Mouse (Mus musculus): ENCODE data around the gene Sptb. TPM values are rescaled to one million over a fixed set of nuclear protein-coding genes. Genes with fewer than 3 reads are reported as not detected.

Sptb gene
- total RNA-seq, 1 experiment from 2014 or later, result 0.76 TPM

DNA sequence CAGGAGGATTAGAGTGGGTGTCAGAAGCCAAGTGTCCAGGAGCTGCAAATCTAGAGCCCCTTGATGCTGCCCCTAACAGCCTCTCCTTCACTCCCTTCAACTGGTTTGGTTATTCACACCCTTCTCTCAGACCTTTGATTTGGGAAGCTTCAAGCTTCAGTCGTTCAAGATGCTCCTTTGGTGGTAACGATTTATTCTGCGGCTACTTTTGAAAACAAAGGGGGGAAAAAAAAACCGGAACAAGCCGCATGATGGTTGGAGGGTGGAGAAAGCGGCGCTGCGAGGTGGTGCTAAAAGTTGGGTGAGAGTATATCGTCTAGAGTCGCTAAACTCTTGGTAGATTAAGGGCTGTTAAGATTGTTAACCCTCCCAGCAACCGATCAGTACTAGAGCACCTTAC is 176.1 kb downstream of the Sptb start:
- ATAC-seq (replicated peaks; ENCODE audit: insufficient number of reproducible peaks, low FRiP score, low TSS enrichment, poor library complexity, severe bottlenecking), result peak; percentile 19; the same call in 1 of the 2 replicates

DNA sequence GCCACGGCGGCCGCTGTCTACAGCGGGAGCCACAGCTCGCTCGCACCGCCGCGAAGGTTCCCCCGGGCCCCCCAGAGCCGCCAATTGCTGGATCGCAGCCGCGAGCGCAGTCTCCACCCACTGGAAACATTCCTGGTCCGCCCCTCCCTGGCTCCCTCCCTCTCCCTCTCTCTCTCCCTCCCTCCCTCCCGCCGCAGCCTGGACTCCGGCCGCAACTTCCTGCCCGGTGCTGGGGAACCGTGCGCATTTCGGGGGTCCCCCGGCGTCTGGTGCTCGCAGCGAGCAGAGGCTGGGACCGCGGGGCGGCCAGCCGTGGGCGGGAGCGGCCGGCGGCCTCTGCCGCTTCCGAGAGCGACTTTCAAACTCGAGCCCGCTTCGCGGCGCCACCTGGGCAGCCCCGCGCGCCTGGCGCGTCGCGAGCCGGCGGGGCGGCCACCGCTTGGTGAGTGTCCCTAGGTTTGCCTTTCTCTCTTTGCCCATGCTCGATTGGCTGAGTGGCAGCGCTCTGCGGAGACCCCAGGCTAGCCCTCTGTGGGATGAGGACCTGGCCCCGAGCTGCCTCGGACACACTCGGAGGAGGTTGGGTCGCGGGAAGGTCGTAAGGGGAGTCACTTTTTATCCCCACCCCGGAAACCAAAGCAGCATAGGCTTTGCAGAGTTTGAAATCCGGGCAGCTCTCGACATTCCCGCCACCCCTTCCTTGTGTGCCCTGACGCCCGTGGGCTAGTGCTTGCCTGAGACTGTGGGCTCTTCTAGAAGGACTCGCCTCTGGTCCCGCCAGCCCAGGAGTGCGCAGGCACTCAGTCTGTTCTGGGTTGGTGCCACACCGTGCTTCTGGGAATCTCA is 176.7 kb downstream of the Sptb start:
- peak; percentile 14 for ATAC-seq (replicated peaks; ENCODE audit: insufficient number of reproducible peaks, low FRiP score, low TSS enrichment, poor library complexity, severe bottlenecking)

DNA sequence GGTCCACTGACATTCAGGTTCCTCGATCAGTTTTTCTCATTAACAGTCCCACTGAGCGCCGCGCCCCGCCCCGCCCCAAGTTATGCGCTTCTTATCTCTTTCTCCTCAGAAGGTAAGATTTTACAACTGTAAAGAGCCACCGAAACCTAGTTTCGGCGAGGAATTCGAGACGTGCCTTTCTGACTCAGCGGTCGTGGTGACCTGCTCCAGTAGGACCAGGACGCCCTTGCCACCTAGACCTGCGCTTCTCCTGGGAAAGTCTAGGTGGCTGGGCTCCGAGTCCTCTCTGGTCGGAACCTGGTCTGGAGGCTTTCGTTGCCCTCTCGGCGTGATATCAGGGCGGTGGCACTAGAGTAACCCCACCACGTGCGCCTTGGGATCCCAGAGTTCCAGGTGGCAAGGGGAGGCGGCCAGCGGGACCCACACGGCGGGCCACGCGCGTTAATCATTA is 177.4 kb downstream of the Sptb start:
- ATAC-seq (replicated peaks; ENCODE audit: insufficient number of reproducible peaks, low FRiP score, low TSS enrichment, poor library complexity, severe bottlenecking), result no peak

DNA sequence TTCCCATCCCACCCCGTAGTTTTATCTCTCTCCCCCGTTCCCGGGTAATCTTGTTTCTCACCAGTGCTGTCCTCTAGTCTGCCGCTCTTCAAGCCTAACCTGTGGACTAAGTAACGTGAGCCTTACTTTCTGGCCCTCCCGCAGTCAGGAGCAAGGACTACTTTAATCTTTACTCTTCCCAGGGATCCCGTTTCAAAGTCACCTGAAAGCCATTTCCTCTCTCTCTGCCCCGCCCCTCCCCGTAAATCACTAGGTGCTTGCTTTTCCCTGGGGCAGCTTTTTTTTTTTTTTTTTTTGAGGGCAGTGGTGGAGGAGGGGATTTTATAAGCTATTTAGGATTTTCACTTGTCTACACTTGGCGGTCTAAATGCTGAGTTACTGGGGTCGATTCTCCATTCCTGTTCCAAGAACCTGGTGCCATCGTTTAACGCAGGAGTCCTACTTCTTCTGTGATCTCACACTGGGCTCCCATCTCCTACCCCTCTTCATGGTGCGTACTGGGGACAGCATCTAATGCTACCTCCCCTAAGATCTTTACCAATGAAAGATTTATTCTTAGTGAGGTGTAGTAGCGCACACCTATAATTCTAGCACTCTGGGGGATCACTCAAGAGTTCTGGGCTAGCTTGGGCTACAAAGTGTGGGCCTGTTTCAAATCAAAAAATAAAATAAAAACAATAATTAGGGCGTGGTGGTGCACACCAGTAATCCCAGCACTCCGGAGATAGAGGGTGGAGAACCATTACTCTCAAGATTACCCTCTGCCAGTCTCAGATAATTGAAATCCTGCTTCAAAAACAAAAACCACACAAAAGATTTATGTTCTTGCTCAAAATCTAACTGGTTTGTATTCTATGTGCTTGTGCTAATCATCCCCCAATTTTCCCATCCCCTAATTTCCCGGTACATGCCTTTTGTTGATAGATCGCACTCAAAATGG is 178.1 kb downstream of the Sptb start:
- ATAC-seq (replicated peaks; ENCODE audit: insufficient number of reproducible peaks, low FRiP score, low TSS enrichment, poor library complexity, severe bottlenecking), result no peak

DNA sequence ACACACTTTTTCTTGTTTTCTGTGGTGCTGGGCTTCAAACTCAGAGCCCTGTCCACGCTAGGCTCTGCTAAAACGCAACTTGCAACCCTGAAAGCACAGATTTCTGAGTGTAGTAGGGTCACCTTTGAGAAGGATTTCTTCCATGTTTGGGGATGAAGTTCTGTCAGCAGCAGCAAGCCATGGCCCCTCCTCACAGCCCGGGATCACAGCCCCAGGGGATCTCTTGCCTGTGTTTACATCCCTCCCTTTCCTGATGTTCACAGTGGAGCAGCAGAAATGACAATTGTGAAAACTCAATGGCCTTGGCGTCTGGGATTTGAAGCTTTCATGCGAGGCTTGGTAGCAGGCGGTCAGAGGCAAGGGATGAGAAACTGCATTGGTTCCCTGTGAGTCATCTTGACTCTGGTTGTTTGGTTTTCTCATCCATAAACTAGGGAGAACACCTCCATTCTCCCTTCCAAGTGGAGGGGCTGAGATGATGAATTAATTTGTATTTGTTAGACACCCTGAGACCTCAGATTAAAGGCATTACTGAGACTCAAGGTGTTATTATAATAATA is 179.7 kb downstream of the Sptb start, which contains the start of gene Plekhg3:
TSS of gene Plekhg3 (plus strand) at position 312 of the 560 bp plus-strand sequence.
- ATAC-seq (replicated peaks; ENCODE audit: insufficient number of reproducible peaks, low FRiP score, low TSS enrichment, poor library complexity, severe bottlenecking), result no peak

Other genes starting within 250 kb of the Sptb start
- 54.4 to 58.3 TPM (median 55.2 TPM) in 3 replicates for gene Plekhg3, start 179.7 kb downstream of the Sptb start, total RNA-seq (2017)
- gene Churc1, start 55.0 kb upstream of the Sptb start, total RNA-seq (2017), result 42.5 to 61.0 TPM (median 52.8 TPM) in 3 replicates
- 1.4 to 8.8 TPM (median 6.4 TPM) in 3 replicates for gene Fntb, start 55.0 kb upstream of the Sptb start, total RNA-seq (2017)
- gene Gpx2, start 85.0 kb upstream of the Sptb start, total RNA-seq (2017), result not detected in 3 replicates
- not detected in 3 replicates for gene Rab15, start 112.4 kb upstream of the Sptb start, total RNA-seq (2017)

Data from monocyte, adult 5-6 weeks (primary cell).